Mouse (Mus musculus) cortical plate, adult 2 months (tissue): ENCODE data around the gene Kl.

ENCODE experiments used
- CTCF ChIP-seq: fragments of 200-500 bp; IDR thresholded peaks from 2 replicates; pipeline ENCODE4 v1.5.1; 2011; ENCODE audit warnings: mild to moderate bottlenecking, control low read depth, low read length; ENCODE audit not compliant: insufficient read depth; ENCODE audit errors: extremely low read depth
- POLR2A ChIP-seq: fragments of 200-500 bp; IDR thresholded peaks from 2 replicates; pipeline ENCODE4 v1.6.1; 2011; ENCODE audit warnings: mild to moderate bottlenecking, low read length, control low read depth; ENCODE audit not compliant: insufficient read depth; ENCODE audit errors: extremely low read depth

DNA sequence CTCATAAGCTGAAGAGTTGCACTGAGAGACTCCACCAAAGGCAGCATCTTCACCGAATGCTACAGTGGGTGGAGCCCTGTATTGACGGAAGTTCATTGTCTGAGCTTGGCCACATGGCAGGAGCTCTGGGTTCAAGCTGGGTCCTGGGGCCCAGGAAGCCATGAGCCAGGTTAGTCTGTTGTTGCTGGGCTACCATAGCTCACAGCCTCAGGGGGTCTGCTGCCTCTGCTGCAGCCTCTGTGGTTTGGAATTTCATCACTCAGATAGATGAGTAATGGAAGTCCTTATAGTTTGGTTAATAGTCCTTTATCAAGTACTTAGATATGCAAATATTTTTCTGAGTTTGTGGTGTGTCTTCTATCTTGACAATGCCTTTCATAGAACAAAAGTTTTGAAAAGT, 32.4 kb upstream of the Kl start:
- no peak for TF ChIP-seq CTCF
- TF ChIP-seq POLR2A, result no peak
